ENCODE assay signal across 8 mouse cellular contexts in the genomic region with DNA sequence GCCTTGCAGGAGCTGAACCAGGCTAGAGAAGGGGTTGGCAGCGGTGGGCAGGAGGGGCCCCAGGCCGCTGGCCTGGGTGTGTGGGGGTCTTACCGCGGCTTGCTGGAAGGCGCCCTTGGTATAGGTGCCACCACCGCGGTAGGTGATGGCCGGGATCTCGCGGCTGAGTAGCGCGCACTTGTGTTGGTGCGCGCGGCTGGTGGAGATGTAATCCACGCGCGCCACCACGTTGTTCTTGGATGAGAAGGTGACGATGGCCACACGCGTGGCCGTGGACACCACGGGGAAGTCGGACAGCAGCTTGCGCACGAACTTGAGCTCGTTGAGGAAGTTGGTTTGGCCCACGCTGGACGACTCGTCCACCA. TPM values are rescaled to one million over a fixed set of nuclear protein-coding genes. Genes with fewer than 3 reads are reported as not detected.
DNase-seq lines count a peak whose midpoint lies in the region; ATAC-seq and TF ChIP-seq lines count a peak whose summit lies in the region.

No protein-coding gene starts in this region.

- no peak for ATAC-seq in intestine, postnatal 0 days
- ATAC-seq in neural tube, embryonic 14.5 days (ENCODE audit: low read depth), result peak; percentile 68
- no peak for ATAC-seq in CD4-positive, CD25-positive, alpha-beta regulatory T cell, adult 4 months

- intact Hi-C loops in left cerebral cortex, postnatal 14 days (cut with DNase I), result no loop called here

- peak overlapping the region; percentile 65 for H3K4me2 ChIP-seq in intestine, postnatal 0 days (replicated peaks; ENCODE audit: low read depth)
- peak overlapping the region; percentile 93 for H3K4me2 ChIP-seq in neural tube, embryonic 14.5 days (ENCODE audit: low read depth, low read length)

- no peaks in the 10 kb centered on the region for H3K9me3 ChIP-seq in forebrain, embryonic 10.5 days
- no peaks in the 10 kb centered on the region for H3K9me3 ChIP-seq in intestine, postnatal 0 days (ENCODE audit: control insufficient read depth)
- no peaks in the 10 kb centered on the region for H3K9me3 ChIP-seq in neural tube, embryonic 14.5 days (ENCODE audit: control insufficient read depth, low read length)

- peaks cover 52% of the 10 kb centered on the region for H3K27me3 ChIP-seq in forebrain, embryonic 10.5 days (ENCODE audit: poor library complexity, severe bottlenecking)
- peaks cover 24% of the 10 kb centered on the region for H3K27me3 ChIP-seq in intestine, postnatal 0 days (replicated peaks; ENCODE audit: control insufficient read depth, insufficient read depth, low read length)
- peaks cover 12% of the 10 kb centered on the region for H3K27me3 ChIP-seq in neural tube, embryonic 14.5 days (ENCODE audit: control insufficient read depth, insufficient read depth, low read length)

- TF ChIP-seq POLR2A in lung, adult 2 months (IDR thresholded peaks at IDR 0.05; ENCODE audit: borderline replicate concordance, extremely low read depth, low read depth, low read length), result no peak

- H3K4me1 ChIP-seq in lung, adult 2 months (ENCODE audit: control insufficient read depth, insufficient read depth, low read length), result no peaks in the 10 kb centered on the region
- H3K4me1 ChIP-seq in forebrain, embryonic 10.5 days, result peaks cover 17% of the 10 kb centered on the region
- H3K4me1 ChIP-seq in intestine, postnatal 0 days (replicated peaks; ENCODE audit: control insufficient read depth, insufficient read depth, low read length), result no peaks in the 10 kb centered on the region
- H3K4me1 ChIP-seq in neural tube, embryonic 14.5 days (ENCODE audit: control insufficient read depth, insufficient read depth, low read length), result 0 out of 2 replicates have a peak, but pooled peaks cover 3% of the 10 kb centered on the region

- H3K9ac ChIP-seq in intestine, postnatal 0 days (ENCODE audit: low read depth, low read length), result peak overlapping the region; percentile 57
- peak overlapping the region; percentile 32; the same call in 1 of the 2 replicates for H3K9ac ChIP-seq in neural tube, embryonic 14.5 days (replicated peaks; ENCODE audit: low read depth, low read length)

- DNase-seq in lung, adult 2 months, result no peak
- DNase-seq in lung, postnatal 4 days, result no peak
- no peak for DNase-seq in forebrain, embryonic 10.5 days (ENCODE audit: extremely low spot score, low spot score)
- no peak for DNase-seq in adrenal gland, postnatal 25 days
- DNase-seq in left cerebral cortex, postnatal 14 days (ENCODE audit: low spot score in 2 of 2), result no peak

- no peaks in the 10 kb centered on the region for H3K36me3 ChIP-seq in forebrain, embryonic 10.5 days (replicated peaks)
- H3K36me3 ChIP-seq in intestine, postnatal 0 days (ENCODE audit: control insufficient read depth, insufficient read depth), result no peaks in the 10 kb centered on the region
- H3K36me3 ChIP-seq in neural tube, embryonic 14.5 days (ENCODE audit: control insufficient read depth, insufficient read depth, low read length), result no peaks in the 10 kb centered on the region

- TF ChIP-seq CTCF in lung, adult 2 months (IDR thresholded peaks at IDR 0.05; ENCODE audit: insufficient read depth, low read length), result no peak
- TF ChIP-seq CTCF in intestine, postnatal 0 days (IDR thresholded peaks at IDR 0.05; ENCODE audit: low read depth), result no peak

- H3K27ac ChIP-seq in forebrain, embryonic 10.5 days, result peak overlapping the region; percentile 87
- no peak overlapping the region; the same call in 1 of the 2 replicates for H3K27ac ChIP-seq in intestine, postnatal 0 days (ENCODE audit: low read depth, low read length)
- H3K27ac ChIP-seq in neural tube, embryonic 14.5 days (ENCODE audit: low read depth, low read length), result no peak overlapping the region

- peak overlapping the region; percentile 57 for H3K4me3 ChIP-seq in lung, adult 2 months (replicated peaks; ENCODE audit: extremely low read depth, low read depth, low read length)
- peak overlapping the region; percentile 74 for H3K4me3 ChIP-seq in forebrain, embryonic 10.5 days
- H3K4me3 ChIP-seq in intestine, postnatal 0 days (ENCODE audit: low read depth, low read length), result peak overlapping the region; percentile 44
- peak overlapping the region; percentile 44 for H3K4me3 ChIP-seq in neural tube, embryonic 14.5 days (ENCODE audit: low read depth, low read length)

- 1% methylated on average over 31 of the region's 31 CpGs for WGBS in lung, adult 2 months
- whole genome bisulfite sequencing in forebrain, embryonic 10.5 days, result under 1% methylated on average over 31 of the region's 31 CpGs
- under 1% methylated on average over 31 of the region's 31 CpGs for WGBS in intestine, postnatal 0 days
- under 1% methylated on average over 31 of the region's 31 CpGs for WGBS in neural tube, embryonic 14.5 days

RNA-seq across cellular contexts. Expression of a gene that starts 0.9 kb away (rescaled TPM):
- 13.7 and 20.0 TPM in 2 replicates for polyA plus RNA-seq in lung, adult 2 months (2012; rRNA removed)
- polyA plus RNA-seq in forebrain, embryonic 10.5 days (2016; fragmentation: Nextera tagmentation; extraction: Ambion mirVana), result 2.2 and 2.5 TPM in 2 replicates
- polyA plus RNA-seq in intestine, postnatal 0 days (2015; fragmentation: Nextera tagmentation; extraction: Ambion mirVana), result 2.0 and 2.5 TPM in 2 replicates
- 0.51 and 0.95 TPM in 2 replicates for polyA plus RNA-seq in neural tube, embryonic 14.5 days (2014; fragmentation: Nextera tagmentation; extraction: Ambion mirVana)
- 9.4 and 9.8 TPM in 2 replicates for total RNA-seq in adrenal gland, postnatal 25 days (2021)
- under 1 TPM in 1 of 2 experiments, not detected in 1; 0.03 TPM for polyA plus RNA-seq in CD4-positive, CD25-positive, alpha-beta regulatory T cell, adult 4 months (2017; shearing (Covaris generic))
- total RNA-seq in left cerebral cortex, postnatal 14 days (2021), result 1 to 10 TPM; 1.0 to 1.1 TPM
